Mouse (Mus musculus) heart, postnatal 0 days (tissue): ENCODE measurements around the gene Gm6020. TPM values are rescaled to one million over a fixed set of nuclear protein-coding genes. Genes with fewer than 3 reads are reported as not detected.

Experiments
- ATAC-seq: fragments of 200-750 bp; cut with Nextera tagmentation; 2 replicates; pipeline ENCODE4 v1.8.0; 2017; ENCODE audit warnings: low read depth, moderate number of reproducible peaks, moderate library complexity; ENCODE audit not compliant: insufficient read depth
- DNase-seq: peaks from one replicate; pipeline ENCODE4 v3.0.0-alpha.2; 2016; ENCODE audit warnings: low spot score
- H3K27ac ChIP-seq: fragments of 300-500 bp; sonication (generic); 2 replicates; pipeline ENCODE4 v1.5.1; 2014; ENCODE audit warnings: low read depth, mild to moderate bottlenecking
- H3K27me3 ChIP-seq: fragments of 300-500 bp; sonication (generic); 2 replicates; pipeline ENCODE4 v1.6.1; 2014; ENCODE audit warnings: low read length, mixed read lengths; ENCODE audit not compliant: control insufficient read depth, insufficient read depth
- H3K36me3 ChIP-seq: fragments of 300-500 bp; sonication (generic); replicated peaks from 2 replicates; pipeline ENCODE4 v1.6.1; 2014; ENCODE audit warnings: low read length, mixed read lengths; ENCODE audit not compliant: control insufficient read depth, insufficient read depth
- H3K4me1 ChIP-seq: fragments of 300-500 bp; sonication (generic); 2 replicates; pipeline ENCODE4 v1.6.1; 2014; ENCODE audit warnings: antibody characterized with exemption; ENCODE audit not compliant: control insufficient read depth, insufficient read depth
- H3K4me2 ChIP-seq: fragments of 300-500 bp; sonication (generic); 2 replicates; pipeline ENCODE4 v1.6.1; 2014; ENCODE audit warnings: low read depth, mild to moderate bottlenecking, low read length, moderate library complexity
- H3K4me3 ChIP-seq: fragments of 300-500 bp; sonication (generic); 2 replicates; pipeline ENCODE4 v1.5.1; 2014; ENCODE audit warnings: low read depth, low read length
- H3K9ac ChIP-seq: fragments of 300-500 bp; sonication (generic); replicated peaks from 2 replicates; pipeline ENCODE4 v1.6.1; 2014; ENCODE audit warnings: low read depth, low read length, mixed read lengths
- H3K9me3 ChIP-seq: fragments of 300-500 bp; sonication (generic); replicated peaks from 2 replicates; pipeline ENCODE4 v1.6.1; 2016; ENCODE audit warnings: low read length; ENCODE audit not compliant: control insufficient read depth
- CTCF ChIP-seq: IDR thresholded peaks from 2 replicates; pipeline ENCODE4 v1.5.1; 2016; ENCODE audit warnings: antibody characterized with exemption, control low read depth, low read depth
- EP300 ChIP-seq: IDR thresholded peaks from 2 replicates; pipeline ENCODE4 v1.6.1; 2016; ENCODE audit warnings: antibody characterized with exemption, low read depth
- WGBS: fragments of 180-500 bp; shearing (Covaris S2); extraction: QIAGEN DNeasy Blood & Tissue Kit; methylation state at CpG from one replicate; pipeline ENCODE4 v1.1.7; 2014; 5-methylcytosine and 5-hydroxymethylcytosine counted together
- polyA plus RNA-seq: library from polyadenylated mRNA; unstranded; fragments of >200 nt; fragmentation: Nextera tagmentation; extraction: Ambion mirVana; gene quantifications from 2 replicates; pipeline ENCODE4 v1.2.1, GENCODE M21; 2015
- total RNA-seq: library from RNA; depleted of rRNA; stranded (reverse); fragments of >200 nt; gene quantifications from 2 replicates; pipeline ENCODE4 v1.2.3, GENCODE M21; 2014; ENCODE audit warnings: low replicate concordance; rRNA removed

The Gm6020 gene
- total and polyA plus RNA-seq, 2 experiments from 2014 or later, result not detected

- H3K27ac ChIP-seq, result peak overlapping the region; percentile 86
- peak overlapping the region; percentile 63 for H3K4me3 ChIP-seq
- ATAC-seq (peak; percentile 79), DNase-seq (peak; percentile 95)
- WGBS, result 3% methylated on average over 71 of the region's 71 CpGs
- no peaks in the 10 kb centered on the region for H3K36me3 ChIP-seq
- TF ChIP-seq EP300 (no peak), CTCF (no peak)
- H3K4me2 ChIP-seq, result peak overlapping the region; percentile 62
- H3K27me3 ChIP-seq, result no peaks in the 10 kb centered on the region
- 0 out of 2 replicates have a peak, but pooled peaks cover 3% of the 10 kb centered on the region for H3K9me3 ChIP-seq
- H3K4me1 ChIP-seq, result no peaks in the 10 kb centered on the region
- H3K9ac ChIP-seq, result peak overlapping the region; percentile 43; the same call in 1 of the 2 replicates
Observed at GRCm38 (mm10) chr19:61226928-61227854, 43.5 kb downstream of the Gm6020 start.

- Histone ChIP-seq H3K9me3 (0 out of 2 replicates have a peak, but pooled peaks cover 3% of the 10 kb centered on the region), H3K27me3 (no peaks in the 10 kb centered on the region), H3K36me3 (no peaks in the 10 kb centered on the region), H3K27ac (peak within 1 kb of the TSS; percentile 86), H3K9ac (peak within 1 kb of the TSS; percentile 43; the same call in 1 of the 2 replicates), H3K4me1 (no peaks in the 10 kb centered on the region), H3K4me3 (peak within 1 kb of the TSS; percentile 63), H3K4me2 (peak within 1 kb of the TSS; percentile 62)
- ATAC-seq (no peak), DNase-seq (no peak)
- TF ChIP-seq CTCF (no peak), EP300 (no peak)
- WGBS, result 56% methylated on average over 36 of the region's 36 CpGs
Observed at GRCm38 (mm10) chr19:61227941-61228701, 44.4 kb downstream of the Gm6020 start, which contains the start of gene Csf2ra. Gene Csf2ra, minus strand, starts transcription at chr19:61228429.

Other genes starting within 250 kb of the Gm6020 start
- 9.5 and 12.5 TPM in 2 replicates for gene Zfp950, start 43.0 kb upstream of the Gm6020 start, total RNA-seq
- gene Zfp950, start 43.0 kb upstream of the Gm6020 start, polyA plus RNA-seq, result 18.7 and 22.5 TPM in 2 replicates
- 0.77 TPM in 1 of 2 replicates, not detected in the other for gene Gm7102, start 7.6 kb upstream of the Gm6020 start, total RNA-seq
- 0.15 TPM in 1 of 2 replicates, not detected in the other for gene Gm7102, start 7.6 kb upstream of the Gm6020 start, polyA plus RNA-seq
- gene Csf2ra, start 44.5 kb downstream of the Gm6020 start, total RNA-seq, result 8.0 and 24.5 TPM in 2 replicates
- 14.9 and 15.5 TPM in 2 replicates for gene Csf2ra, start 44.5 kb downstream of the Gm6020 start, polyA plus RNA-seq
- gene Gm21060, start 113.2 kb downstream of the Gm6020 start, total RNA-seq, result not detected in 2 replicates
- gene Gm21060, start 113.2 kb downstream of the Gm6020 start, polyA plus RNA-seq, result not detected in 2 replicates